22 mouse cellular contexts compared by ENCODE assay signal in genomic region chr13:51992878-51993277, GRCm38 (mm10).
DNase-seq lines count a peak whose midpoint lies in the region; ATAC-seq and TF ChIP-seq lines count a peak whose summit lies in the region.
"Had no signal": no experiment of that assay in that cellular context is flagged by ENCODE, and none has a peak within 500 bp of the region (broad histone marks: within the 10 kb centered on the region; RNA-seq: fewer than 3 reads in every experiment).

No protein-coding gene starts in this region.

- no peak overlapping the region for H3K4me2 ChIP-seq in lung, postnatal 0 days (replicated peaks; ENCODE audit: low read depth, low read length)
- H3K4me2 ChIP-seq in stomach, postnatal 0 days (replicated peaks; ENCODE audit: low read depth): no peak overlapping the region

- intact Hi-C loops in left cerebral cortex, postnatal 14 days (cut with DNase I): no loop called here

- WGBS in lung, postnatal 0 days: 37% methylated on average over 6 of the region's 6 CpGs
- WGBS in stomach, postnatal 0 days: 34% methylated on average over 6 of the region's 6 CpGs

- H3K9ac ChIP-seq in lung, postnatal 0 days (replicated peaks; ENCODE audit: low read depth): no peak overlapping the region
- H3K9ac ChIP-seq in stomach, postnatal 0 days (ENCODE audit: low read length): no peak overlapping the region

- TF ChIP-seq CTCF in lung, postnatal 0 days (IDR thresholded peaks at IDR 0.05): no peak
- TF ChIP-seq CTCF in stomach, postnatal 0 days (IDR thresholded peaks at IDR 0.05; ENCODE audit: low read depth): no peak

- no peaks in the 10 kb centered on the region for H3K27me3 ChIP-seq in lung, postnatal 0 days (replicated peaks; ENCODE audit: insufficient read depth, low read length)
- no peaks in the 10 kb centered on the region for H3K27me3 ChIP-seq in stomach, postnatal 0 days (ENCODE audit: control insufficient read depth, insufficient read depth, low read length)
- H3K27me3 ChIP-seq: CH12.LX, Patski had no signal

- DNase-seq in lung, postnatal 0 days (ENCODE audit: low spot score): peak; percentile 17
- no peak for DNase-seq in lung, postnatal 4 days
- peak; percentile 22 for DNase-seq in lung, postnatal 36 days
- no peak for DNase-seq in lung, postnatal 14 days
- DNase-seq in thymus, postnatal 14 days: peak; percentile 9
- no peak for DNase-seq in thymus, adult 18-20 months
- peak; percentile 27 for DNase-seq in stomach, postnatal 0 days (ENCODE audit: low spot score)
- no peak for DNase-seq in left cerebral cortex, postnatal 14 days (ENCODE audit: low spot score in 2 of 2)
- DNase-seq: adrenal gland, adult 2 months; adrenal gland, adult 8-10 months; adrenal gland, postnatal 10 days; adrenal gland, postnatal 14 days; adrenal gland, postnatal 25 days; adrenal gland, postnatal 36 days; B cell, adult 2 months; cerebellum, adult 11 months; cerebellum, adult 11-12 months had no signal

- TF ChIP-seq EP300 in lung, postnatal 0 days (IDR thresholded peaks at IDR 0.05): peak; percentile 28; the same call in 1 of the 2 replicates
- no peak for TF ChIP-seq EP300 in stomach, postnatal 0 days (optimal IDR thresholded peaks at IDR 0.05)

- no peak overlapping the region for H3K27ac ChIP-seq in lung, postnatal 0 days (ENCODE audit: low read length)
- H3K27ac ChIP-seq in stomach, postnatal 0 days (replicated peaks): no peak overlapping the region

- H3K9me3 ChIP-seq in lung, postnatal 0 days (ENCODE audit: low read length): no peaks in the 10 kb centered on the region
- H3K9me3 ChIP-seq in stomach, postnatal 0 days (ENCODE audit: control insufficient read depth, low read length): 0 out of 2 replicates have a peak, but pooled peaks cover 3% of the 10 kb centered on the region
- H3K9me3 ChIP-seq: G1E had no signal

- no peaks in the 10 kb centered on the region for H3K36me3 ChIP-seq in lung, postnatal 0 days (ENCODE audit: insufficient read depth, low read length)
- no peaks in the 10 kb centered on the region for H3K36me3 ChIP-seq in stomach, postnatal 0 days (ENCODE audit: control insufficient read depth, insufficient read depth, low read length)
- H3K36me3 ChIP-seq: G1E had no signal

- H3K4me1 ChIP-seq in lung, postnatal 0 days (ENCODE audit: insufficient read depth, low read depth, low read length): no peaks in the 10 kb centered on the region
- H3K4me1 ChIP-seq in stomach, postnatal 0 days (replicated peaks; ENCODE audit: control insufficient read depth, insufficient read depth): no peaks in the 10 kb centered on the region

- ATAC-seq in lung, postnatal 0 days: peak; percentile 63
- peak; percentile 76 for ATAC-seq in stomach, postnatal 0 days (ENCODE audit: low FRiP score, low TSS enrichment)
- ATAC-seq: activated CD4-positive, CD25-positive, alpha-beta regulatory T cell, adult 4 months; CD4-positive, CD25-positive, alpha-beta regulatory T cell, adult 4 months; Patski had no signal

- H3K4me3 ChIP-seq in lung, postnatal 0 days (ENCODE audit: low read depth, low read length): no peak overlapping the region
- no peak overlapping the region for H3K4me3 ChIP-seq in stomach, postnatal 0 days (ENCODE audit: low read depth, low read length)

Comparison
In these comparisons a context has a peak if more than half of its experiments do, and no peak if none do; other contexts are left out.
1. DNase-seq: peak in lung, postnatal 0 days (single experiment), lung, postnatal 36 days (single experiment), thymus, postnatal 14 days (single experiment) and stomach, postnatal 0 days (single experiment); none in lung, postnatal 4 days (0 of 2), lung, postnatal 14 days (single experiment), thymus, adult 18-20 months (0 of 2) and left cerebral cortex, postnatal 14 days (0 of 2).